Mouse (Mus musculus) left cerebral cortex, postnatal 14 days (tissue): ENCODE data around the gene Hc. TPM values are rescaled to one million over a fixed set of nuclear protein-coding genes. Genes with fewer than 3 reads are reported as not detected.

ENCODE experiments used
- DNase-seq, 2 experiments: peaks; one replicate each; pipeline ENCODE4 v3.0.0; 2021 to 2022; ENCODE audit warnings: low spot score in 2 of 2, mixed read lengths in 1 of 2
- intact Hi-C: fragments of 180-260 bp; cut with DNase I; formaldehyde crosslinking; loops from one replicate; pipeline ENCODE4 v1.15.1; 2025
- total RNA-seq, 2 experiments: library from RNA; stranded (reverse); gene quantifications; 2 replicates each; pipeline ENCODE4 v1.2.3; 2021

Hc gene
- total RNA-seq, 2 experiments from 2014 or later, result 0.47 to 0.77 TPM

DNA sequence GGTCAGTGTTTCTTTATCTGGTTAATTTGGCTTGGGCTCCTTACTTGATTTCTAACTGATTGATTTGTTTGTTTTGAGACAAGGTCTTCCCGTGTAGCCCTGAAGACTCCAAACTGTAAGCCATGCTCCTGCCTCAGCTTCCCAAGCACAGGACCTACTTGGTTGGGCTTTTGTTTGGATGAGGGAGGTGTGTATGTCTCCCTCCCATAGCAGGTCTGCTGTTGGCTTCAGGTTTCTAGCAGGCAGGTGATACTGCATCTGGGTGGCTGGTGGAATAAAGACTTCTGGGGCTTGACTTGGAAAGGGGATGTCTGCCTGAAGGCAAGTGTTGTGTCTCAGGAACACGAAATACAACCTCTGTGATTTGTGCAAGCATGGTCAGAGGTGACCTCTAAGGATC is 99.0 kb downstream of the Hc start:
- intact Hi-C loops, result no loop called here
- no peak for DNase-seq

DNA sequence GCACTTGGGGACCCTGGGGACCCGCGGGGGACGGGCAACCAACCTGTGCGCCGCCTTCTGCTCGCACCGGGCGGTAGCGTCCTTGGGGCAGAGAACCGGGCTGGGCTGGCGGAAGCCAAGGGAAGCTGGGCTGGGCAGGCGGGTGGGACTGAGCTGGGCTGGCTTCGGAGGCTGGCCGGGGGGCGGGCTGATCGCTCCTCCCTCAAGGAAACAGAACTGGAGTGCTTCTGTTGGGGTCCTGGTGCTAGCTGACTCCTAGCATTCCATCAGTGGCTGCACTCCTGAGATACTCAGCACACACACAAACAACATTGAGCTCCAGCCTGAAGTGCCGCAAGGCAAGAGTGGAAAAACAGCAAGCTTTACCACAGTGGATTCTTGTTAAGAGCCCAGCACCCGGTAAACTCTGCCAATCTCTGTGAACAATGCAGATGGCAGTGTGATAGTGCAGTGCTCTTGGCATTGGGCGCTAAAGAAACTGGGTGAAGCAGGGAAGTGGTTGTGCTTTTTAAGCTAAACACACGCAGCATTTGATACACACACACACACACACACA is 99.7 kb downstream of the Hc start, which contains the start of gene Traf1:
Gene Traf1, minus strand, starts transcription at position 292 of the 556 bp plus-strand sequence.
- no peak for DNase-seq
- intact Hi-C loops, result no loop called here

DNA sequence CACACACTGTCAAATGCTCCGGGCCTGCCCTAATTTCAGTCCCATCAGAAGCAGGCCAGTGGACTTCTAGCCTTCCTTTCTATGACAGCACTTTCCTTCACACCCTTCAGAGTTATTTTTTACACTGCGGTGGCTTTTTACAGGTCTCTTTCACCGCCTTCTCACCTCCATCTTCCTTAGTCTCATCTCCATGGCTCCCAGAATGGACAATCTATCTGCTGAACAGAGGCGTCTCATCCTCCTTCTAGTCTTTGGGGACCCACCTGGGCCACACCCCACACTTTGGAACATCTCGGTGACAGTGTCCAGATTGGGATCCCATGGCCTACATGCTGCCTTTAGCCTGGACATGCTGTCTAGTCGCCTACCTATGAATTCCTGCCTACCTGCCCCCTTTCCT is 100.3 kb downstream of the Hc start:
- intact Hi-C loops, result no loop called here
- DNase-seq, result no peak

DNA sequence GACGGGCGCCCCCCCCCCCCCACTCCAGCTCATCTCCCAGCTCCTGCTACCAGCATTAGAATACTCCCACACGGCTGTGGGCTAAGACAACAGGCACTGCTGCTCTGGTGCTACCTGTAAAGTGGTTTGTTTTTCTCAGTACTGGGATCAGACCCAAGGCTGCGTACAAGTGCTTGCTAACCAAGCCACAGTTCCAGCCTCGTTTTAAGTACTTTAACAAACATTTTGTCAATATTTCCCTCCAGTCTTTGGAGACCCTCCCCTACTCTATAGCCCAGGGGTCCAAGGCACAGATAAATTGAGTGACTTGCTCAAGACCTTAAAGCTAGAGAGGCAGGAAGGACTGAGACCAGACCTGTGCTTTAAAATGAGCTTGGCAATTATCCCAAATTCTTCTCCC is 100.8 kb downstream of the Hc start:
- no peak for DNase-seq
- intact Hi-C loops, result no loop called here

DNA sequence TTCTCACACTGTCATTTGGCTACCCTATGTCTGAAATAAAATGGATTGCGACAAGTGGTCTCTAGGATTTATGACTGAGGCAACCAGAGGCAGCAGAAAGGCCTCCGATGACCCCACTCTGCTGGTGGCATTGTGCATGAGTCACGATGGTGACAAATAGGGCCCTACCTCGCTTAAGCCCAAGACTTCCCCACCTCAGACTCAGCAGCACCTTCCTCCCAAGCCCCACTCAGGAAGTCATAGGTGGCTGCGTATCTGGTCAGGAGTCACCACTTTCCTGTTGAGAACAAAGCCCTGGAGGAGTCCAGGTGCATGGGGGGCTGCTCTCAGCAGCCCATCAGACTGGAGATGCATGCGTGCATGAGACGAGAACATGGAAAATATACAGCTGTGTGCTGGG is 102.7 kb downstream of the Hc start:
- DNase-seq, result no peak
- intact Hi-C loops, result no loop called here

DNA sequence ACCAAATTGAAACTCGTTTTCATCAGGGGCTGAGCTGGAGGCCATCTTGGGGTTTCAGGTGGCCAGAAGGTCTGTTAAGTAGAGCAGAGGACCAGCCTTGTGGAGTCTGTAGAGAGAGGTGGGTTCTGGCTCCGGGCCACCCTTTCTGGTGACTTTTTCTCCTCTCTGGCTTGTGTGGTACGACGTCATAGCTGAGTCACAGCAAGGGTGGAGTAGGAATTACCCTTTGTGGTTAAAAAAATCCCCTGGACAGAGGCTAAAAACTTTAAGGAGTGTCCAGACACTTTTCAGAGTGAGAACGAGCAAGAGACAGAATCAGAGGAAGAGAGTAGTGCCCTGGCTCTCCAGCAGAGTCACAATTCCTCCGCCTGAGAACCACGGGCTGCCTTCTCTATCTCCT is 103.2 kb downstream of the Hc start:
- no peak for DNase-seq
- intact Hi-C loops, result no loop called here

DNA sequence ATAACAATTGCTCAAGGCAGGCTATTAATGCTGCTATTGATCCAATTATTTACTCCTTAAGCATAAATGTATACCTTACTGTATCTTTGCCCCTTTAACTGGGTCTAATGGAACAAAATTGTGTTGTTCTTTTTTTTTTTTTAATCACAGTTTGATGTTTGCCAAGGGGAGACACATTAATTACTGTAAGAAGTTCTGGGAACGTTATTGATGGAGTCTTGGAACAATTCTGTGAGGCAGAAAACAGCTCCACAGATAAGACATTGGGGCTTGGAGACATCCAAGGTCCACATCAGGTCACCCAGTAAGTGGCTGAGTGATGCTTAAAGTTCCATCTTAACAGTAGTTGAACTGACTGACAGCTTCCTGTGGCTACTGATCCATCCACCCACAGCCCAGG is 103.8 kb downstream of the Hc start:
- no peak for DNase-seq
- intact Hi-C loops, result no loop called here

DNA sequence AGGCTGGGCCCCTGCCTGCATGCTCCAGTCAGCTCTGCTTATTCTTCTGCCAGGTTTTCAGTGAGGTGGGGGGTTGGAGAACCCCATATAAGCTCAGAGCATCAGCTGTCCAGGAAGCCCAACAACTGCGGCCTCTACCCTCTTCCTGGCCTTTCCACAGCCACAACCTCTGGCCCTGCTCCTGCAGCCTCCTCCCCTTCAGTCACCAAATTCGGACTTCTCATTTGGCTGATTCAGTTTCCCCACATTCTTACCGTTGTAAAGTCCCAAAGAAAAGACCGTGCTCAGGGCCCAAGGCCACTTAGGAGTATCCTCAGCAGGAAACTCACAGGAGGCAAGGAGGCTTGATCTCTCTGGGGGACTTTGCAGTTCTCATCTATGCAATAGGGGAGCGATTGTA is 104.3 kb downstream of the Hc start:
- DNase-seq, result no peak
- intact Hi-C loops, result no loop called here

DNA sequence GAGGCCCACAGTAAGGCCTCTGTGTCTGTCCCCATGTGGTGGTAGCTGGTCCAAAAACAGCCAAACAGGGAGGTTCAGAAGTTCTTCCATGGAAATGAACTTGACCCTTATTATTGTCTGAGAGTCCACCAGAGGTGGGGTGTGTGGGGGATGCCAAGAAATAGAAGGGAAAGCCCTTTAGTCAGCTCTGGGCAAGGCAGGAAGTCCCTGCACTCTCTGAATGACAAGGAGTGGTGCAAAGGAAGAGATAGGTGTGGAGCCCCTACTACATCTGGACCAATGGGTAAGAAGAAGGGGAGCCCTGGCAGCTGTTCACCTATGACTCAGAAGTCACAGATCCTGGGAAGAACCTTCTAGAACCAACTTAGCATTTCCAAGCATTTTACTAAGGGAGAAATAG is 106.9 kb downstream of the Hc start:
- intact Hi-C loops, result no loop called here
- DNase-seq, result no peak

DNA sequence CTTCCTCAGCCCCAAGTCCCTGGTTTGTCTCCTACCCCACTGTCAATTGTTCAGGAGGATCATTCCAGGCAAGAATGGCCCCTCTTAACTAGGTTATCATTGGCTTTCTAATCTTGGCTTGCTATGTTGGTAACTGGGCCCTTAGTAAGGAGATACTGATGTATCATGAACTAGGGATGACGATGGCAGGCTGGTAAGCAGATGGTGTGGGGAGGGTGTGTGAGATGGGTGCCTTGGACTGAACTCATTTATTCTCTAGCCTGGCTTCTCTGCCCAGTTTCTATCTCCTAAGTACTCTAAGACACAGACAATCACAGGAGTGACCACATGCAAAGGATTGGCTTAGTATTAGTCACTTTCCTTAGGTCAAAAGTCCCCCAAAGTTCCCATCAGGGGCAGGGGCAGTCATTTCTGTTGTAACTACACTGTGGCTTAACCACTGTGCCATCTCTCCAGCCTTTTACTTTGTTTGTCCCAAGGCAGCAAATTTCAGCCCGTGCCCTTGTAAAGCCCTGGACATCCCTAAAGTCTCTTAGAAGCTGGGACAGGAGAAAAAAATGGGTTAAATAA is 107.6 kb downstream of the Hc start:
- intact Hi-C loops, result no loop called here

DNA sequence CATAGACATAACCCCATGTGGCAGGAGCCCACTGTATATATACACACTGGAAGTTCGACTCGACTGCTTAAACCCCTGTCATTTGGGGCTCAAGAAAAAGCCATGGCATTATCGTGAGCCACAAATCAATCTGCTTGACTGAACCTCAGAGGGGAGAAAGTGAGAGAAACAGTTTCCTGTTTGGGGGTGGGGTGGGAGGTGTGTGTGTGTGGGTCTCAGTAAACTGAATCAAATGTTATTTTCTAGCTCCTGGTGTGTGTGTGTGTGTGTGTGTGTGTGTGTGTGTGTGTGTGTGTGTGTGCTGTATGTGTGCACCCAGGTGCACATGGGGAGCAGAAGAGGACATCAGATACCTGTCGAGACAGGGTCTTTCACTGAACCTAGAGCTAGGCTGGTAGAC is 108.2 kb downstream of the Hc start:
- intact Hi-C loops, result no loop called here

More for the DNA sequence above, 107.6 kb downstream of the Hc start:
- no peak for DNase-seq

DNA sequence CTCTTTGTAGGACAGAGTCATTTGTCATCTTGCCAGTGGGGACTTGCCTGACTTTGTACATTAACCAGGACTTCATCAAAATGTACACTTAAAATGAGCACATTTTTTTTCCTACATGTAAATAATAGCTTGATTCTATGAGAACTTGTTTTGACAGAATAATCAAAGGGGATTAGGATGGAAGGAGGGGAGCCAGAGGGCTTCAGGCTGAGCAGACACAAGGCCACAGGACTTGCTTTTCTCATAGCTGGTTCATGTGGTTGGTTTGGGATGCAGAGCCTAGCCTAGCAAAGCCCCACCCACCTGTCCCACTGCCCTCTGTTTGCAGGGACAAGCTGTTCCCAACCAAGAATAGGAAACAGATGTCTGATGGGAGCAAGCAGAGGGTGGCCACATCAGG is 109.8 kb downstream of the Hc start:
- no peak for DNase-seq
- intact Hi-C loops, result no loop called here

More for the DNA sequence above, 108.2 kb downstream of the Hc start:
- DNase-seq, result no peak

DNA sequence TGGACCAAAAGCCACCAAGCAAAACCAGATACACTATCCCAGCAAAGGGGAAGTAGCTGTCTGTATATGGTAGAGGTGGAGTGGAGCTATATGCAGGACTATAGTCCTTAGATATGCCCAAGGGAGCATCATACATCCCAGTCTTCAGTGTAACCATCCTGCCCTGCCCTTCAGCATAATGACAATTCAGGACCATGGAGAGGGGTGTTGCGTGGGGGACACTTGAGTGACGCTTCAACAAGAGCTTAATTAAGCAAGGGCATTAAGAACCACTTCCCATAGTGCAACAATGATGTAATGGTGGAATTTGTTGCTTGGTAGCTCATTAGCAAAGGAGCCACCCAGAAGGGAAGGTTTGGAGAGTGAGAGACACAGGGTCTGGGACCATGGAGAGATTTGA is 112.6 kb downstream of the Hc start:
- intact Hi-C loops, result no loop called here

DNA sequence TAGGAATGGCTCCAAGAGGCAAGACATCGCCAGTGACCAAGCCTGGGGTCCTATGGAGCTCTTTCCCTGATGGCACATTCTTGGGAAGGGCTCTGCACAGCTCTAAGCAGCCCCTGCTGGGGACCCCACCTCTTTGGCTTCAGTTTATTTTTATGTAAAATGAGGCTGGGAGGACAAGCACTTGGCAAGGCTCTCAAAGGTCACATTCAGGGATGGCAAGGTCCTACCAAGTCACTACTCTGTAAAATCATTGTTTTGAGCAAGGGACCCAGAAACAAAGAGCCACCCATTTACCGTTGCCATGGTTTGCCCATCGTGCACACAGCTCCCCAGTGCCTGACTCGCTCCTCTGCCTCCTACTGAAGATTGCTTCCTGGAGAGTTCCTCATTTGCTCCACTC is 115.2 kb downstream of the Hc start:
- intact Hi-C loops, result no loop called here
- no peak for DNase-seq

More for the DNA sequence above, 112.6 kb downstream of the Hc start:
- no peak for DNase-seq

DNA sequence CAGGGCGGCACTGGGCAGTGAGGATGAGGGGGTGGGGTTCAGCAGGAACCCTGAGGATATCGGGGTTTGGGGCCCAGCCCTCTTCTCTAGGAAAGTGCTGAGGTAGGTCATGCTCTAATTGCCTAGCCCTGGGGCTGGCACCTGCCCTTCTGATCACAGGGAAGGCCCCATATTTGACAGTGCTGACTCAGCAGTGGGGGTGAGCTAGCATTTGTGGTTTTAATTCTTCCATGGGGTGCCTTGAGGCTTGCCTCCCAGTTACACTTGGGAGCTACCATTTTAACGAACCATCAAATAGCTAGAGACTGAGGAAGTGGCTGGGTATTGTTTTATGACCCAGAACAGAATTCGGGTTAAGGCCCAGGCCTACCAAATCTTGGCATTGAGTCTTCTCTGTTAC is 115.7 kb downstream of the Hc start:
- intact Hi-C loops, result no loop called here
- no peak for DNase-seq

DNA sequence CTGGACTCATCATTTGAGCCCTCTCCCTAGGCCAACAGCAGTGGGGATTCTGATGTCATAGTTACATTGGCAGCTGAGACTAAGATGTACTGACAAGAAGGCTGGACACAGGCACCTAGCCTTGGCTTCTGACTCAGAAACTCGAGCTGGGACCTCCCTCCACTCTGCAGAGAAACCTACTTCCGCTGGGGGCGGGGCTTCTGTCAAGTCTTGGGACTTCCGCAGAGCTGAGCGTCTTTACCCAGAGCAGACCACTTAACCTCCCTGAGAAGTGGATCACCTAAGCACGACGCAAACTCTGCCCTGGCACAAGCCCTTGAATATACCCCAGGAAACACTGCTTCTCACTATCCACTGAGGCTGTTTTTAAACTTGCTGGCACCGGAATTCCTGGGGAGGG is 116.5 kb downstream of the Hc start:
- intact Hi-C loops, result no loop called here
- DNase-seq, result no peak

DNA sequence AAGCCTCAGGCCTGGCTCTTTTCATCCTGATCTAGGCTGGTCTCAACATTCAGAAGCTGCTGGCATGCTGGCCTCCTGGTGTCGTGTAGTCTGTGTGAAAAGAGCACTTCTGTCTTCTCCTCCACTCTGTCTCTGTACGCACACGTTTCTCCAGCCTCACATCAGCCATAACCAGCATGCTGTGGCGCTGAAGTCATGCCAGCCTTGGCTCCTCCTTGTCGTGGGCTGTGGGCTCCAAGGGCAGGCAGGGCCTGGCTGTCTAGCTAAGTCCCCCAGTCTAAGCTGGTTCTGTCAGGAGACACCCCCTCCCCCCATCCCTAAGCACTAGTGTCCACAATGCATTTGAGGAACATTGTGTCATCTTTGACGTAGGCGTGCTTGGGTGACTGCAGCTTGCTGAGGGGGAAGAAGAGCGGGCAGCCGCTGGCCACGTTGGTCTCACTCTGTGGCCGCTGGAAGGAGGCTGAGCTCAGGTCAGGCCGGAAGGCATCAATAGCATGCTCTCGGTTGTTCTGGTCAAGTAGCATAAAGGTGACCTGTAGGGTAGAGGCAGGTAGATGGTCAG is 117.6 kb downstream of the Hc start:
- DNase-seq, result peak in 1 of 2 experiments; percentile 44
- intact Hi-C loops, result no loop called here

DNA sequence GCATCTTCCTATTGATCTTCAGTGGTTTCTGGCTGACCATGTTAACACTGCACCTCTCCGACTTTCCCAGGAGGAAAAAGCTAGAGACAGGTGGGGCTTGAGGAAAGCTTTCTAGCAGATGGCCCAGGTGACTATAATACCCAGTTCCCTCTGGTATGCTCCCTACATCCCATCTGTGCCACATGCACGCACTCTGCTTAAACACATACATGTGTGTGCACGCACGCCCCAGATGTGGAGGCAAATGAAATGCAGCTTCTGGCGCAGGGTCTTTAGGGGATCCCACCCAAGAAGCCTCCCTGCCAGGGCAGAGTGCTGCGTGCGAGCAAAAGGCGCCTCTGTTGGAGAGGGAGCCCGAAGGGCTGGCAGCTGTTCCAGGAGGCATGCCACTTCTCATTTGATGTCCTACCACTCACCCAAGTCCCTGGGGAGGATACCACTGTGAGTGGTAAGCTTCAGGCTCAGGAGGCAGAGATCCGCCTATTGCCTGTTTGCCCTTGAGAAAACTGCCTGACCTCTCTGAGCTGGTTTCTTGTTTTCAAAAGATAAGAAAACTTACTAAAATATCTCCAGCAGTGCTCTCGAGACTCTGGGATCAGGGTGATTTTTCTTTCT is 120.1 kb downstream of the Hc start:
- intact Hi-C loops, result no loop called here
- DNase-seq, result no peak

DNA sequence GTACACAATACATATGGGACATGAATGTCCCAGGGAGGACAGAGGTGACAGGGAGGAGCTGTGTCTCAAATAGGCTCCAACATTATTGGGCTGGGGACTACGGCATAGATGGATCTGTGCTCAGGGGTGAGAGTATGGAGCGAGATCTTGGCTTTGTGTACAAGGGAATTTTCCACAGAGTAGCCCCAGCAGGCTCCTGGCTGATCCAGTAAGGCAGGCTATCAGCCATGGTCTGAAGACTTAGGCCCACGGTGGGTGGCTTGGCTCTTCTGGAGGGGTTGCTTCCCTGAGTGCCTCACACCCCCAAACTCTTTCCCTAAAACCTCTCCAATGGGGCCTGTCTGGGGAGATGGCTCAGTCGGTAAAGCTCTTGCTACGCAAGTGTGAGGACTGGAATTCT is 121.0 kb downstream of the Hc start:
- no peak for DNase-seq
- intact Hi-C loops, result no loop called here

DNA sequence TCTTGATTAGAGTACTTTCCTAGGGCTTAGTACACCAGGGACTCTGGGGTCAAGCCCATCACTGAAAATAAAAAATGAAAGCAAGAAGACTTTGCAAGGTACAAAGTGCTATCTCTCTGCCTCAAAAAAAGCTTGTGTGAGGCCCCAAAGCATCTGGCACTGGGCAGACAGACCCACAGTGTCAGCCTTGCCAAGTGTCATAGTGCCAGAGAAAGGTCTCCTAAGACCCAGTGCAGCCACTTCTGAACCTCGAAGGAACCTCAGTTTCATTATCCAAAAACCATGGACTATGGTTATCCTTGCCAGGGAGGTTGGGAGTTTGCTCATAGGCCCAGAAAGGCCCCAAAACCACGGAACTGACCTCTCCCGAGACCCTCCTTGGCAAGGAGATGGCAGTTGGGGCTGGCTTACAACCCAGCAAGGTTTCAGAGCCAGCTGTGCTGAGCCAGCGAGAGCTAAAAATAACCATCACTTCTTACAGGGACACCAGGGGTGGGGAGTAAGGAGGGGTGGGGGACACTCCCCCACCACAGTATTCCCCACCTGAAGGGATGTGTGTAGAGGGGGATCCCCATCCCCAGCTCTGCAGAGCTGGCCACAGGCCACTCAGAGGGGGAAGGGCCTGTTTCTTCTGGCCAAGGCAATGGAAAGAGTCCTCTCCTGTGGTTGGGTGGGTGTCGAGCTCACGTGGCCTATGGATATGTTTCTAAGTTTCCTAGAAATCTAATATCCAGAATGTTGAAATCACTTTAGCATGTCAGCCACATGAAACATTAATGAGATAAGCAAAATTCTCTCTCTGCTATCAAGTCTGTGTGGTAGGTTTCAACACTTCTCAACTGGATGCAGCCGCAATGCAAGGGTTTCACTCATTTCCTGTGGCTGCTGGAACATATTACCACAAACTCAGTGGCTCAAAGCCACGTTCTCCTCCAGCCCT is 122.7 kb downstream of the Hc start:
- no peak for DNase-seq

More for the DNA sequence above, 122.7 kb downstream of the Hc start:
- intact Hi-C loops, result no loop called here
